In genomic region chr19:12488969-12489674, GRCm38 (mm10) we compare ENCODE assay signal across 8 mouse cellular contexts. TPM values are rescaled to one million over a fixed set of nuclear protein-coding genes. Genes with fewer than 3 reads are reported as not detected.
A peak's percentile ranks its signal among the peaks of the same experiment; 100 is the strongest.
DNase-seq lines count a peak whose midpoint lies in the region; ATAC-seq and TF ChIP-seq lines count a peak whose summit lies in the region.

No protein-coding gene starts in this region.

- H3K27me3 ChIP-seq in forebrain, embryonic 14.5 days (replicated peaks; ENCODE audit: control insufficient read depth, insufficient read depth, low read length), result no peaks in the 10 kb centered on the region
- H3K27me3 ChIP-seq in liver, postnatal 0 days (ENCODE audit: insufficient read depth, low read length), result no peaks in the 10 kb centered on the region
- no peaks in the 10 kb centered on the region for H3K27me3 ChIP-seq in stomach, postnatal 0 days (ENCODE audit: control insufficient read depth, insufficient read depth, low read length)
- H3K27me3 ChIP-seq in thymus, adult 2 months (ENCODE audit: control insufficient read depth, insufficient read depth, low read length), result no peaks in the 10 kb centered on the region

- H3K4me2 ChIP-seq in forebrain, embryonic 14.5 days (ENCODE audit: low read length), result peak overlapping the region; percentile 9; the same call in 1 of the 2 replicates
- H3K4me2 ChIP-seq in liver, postnatal 0 days (ENCODE audit: low read depth, low read length), result peak overlapping the region; percentile 54
- peak overlapping the region; percentile 27 for H3K4me2 ChIP-seq in stomach, postnatal 0 days (replicated peaks; ENCODE audit: low read depth)

- ATAC-seq in forebrain, embryonic 14.5 days, result peak; percentile 72
- peak; percentile 82 for ATAC-seq in liver, postnatal 0 days
- ATAC-seq in stomach, postnatal 0 days (ENCODE audit: low FRiP score, low TSS enrichment), result peak; percentile 80

- DNase-seq in left cerebral cortex, postnatal 4 days, result peak; percentile 37
- DNase-seq in left cerebral cortex, postnatal 14 days (ENCODE audit: low spot score in 2 of 2), result no peak
- DNase-seq in forebrain, embryonic 14.5 days (ENCODE audit: low spot score), result peak; percentile 73
- DNase-seq in kidney, adult 11 months, result peak; percentile 90
- peak; percentile 68 for DNase-seq in liver, postnatal 0 days
- peak; percentile 85 for DNase-seq in stomach, postnatal 0 days (ENCODE audit: low spot score)
- DNase-seq in thymus, adult 2 months, result no peak
- DNase-seq in spleen, postnatal 4 days (ENCODE audit: low spot score in 2 of 2), result no peak

- H3K4me1 ChIP-seq in forebrain, embryonic 14.5 days (ENCODE audit: control insufficient read depth, insufficient read depth, low read length), result peaks cover 18% of the 10 kb centered on the region
- peaks cover 30% of the 10 kb centered on the region for H3K4me1 ChIP-seq in liver, postnatal 0 days (ENCODE audit: insufficient read depth)
- H3K4me1 ChIP-seq in stomach, postnatal 0 days (replicated peaks; ENCODE audit: control insufficient read depth, insufficient read depth), result 0 out of 2 replicates have a peak, but pooled peaks cover 7% of the 10 kb centered on the region
- H3K4me1 ChIP-seq in thymus, adult 2 months (replicated peaks; ENCODE audit: control insufficient read depth, insufficient read depth, low read length), result peaks cover 4% of the 10 kb centered on the region

- no peak for TF ChIP-seq CTCF in liver, postnatal 0 days (IDR thresholded peaks at IDR 0.05; ENCODE audit: low read depth)
- no peak for TF ChIP-seq CTCF in stomach, postnatal 0 days (IDR thresholded peaks at IDR 0.05; ENCODE audit: low read depth)
- TF ChIP-seq CTCF in thymus, adult 2 months (IDR thresholded peaks at IDR 0.05; ENCODE audit: borderline replicate concordance, control insufficient read depth, extremely low read depth, insufficient read depth, low read length, poor library complexity), result no peak

- peak overlapping the region; percentile 37; the same call in 1 of the 2 replicates for H3K9ac ChIP-seq in forebrain, embryonic 14.5 days (ENCODE audit: low read length)
- peak overlapping the region; percentile 36 for H3K9ac ChIP-seq in liver, postnatal 0 days (replicated peaks)
- H3K9ac ChIP-seq in stomach, postnatal 0 days (ENCODE audit: low read length), result 0 out of 2 replicates have a peak overlapping the region, but pooled peaks have one; percentile 31

- H3K27ac ChIP-seq in forebrain, embryonic 14.5 days (ENCODE audit: low read depth, low read length), result peak overlapping the region; percentile 72
- H3K27ac ChIP-seq in liver, postnatal 0 days (ENCODE audit: low read depth), result peak overlapping the region; percentile 95
- peak overlapping the region; percentile 93 for H3K27ac ChIP-seq in stomach, postnatal 0 days (replicated peaks)
- no peak overlapping the region for H3K27ac ChIP-seq in thymus, adult 2 months (ENCODE audit: control insufficient read depth, insufficient read depth, low read length)

- intact Hi-C loops in left cerebral cortex, postnatal 4 days (cut with DNase I), result no loop called here
- intact Hi-C loops in left cerebral cortex, postnatal 14 days (cut with DNase I), result no loop called here

- no peaks in the 10 kb centered on the region for H3K9me3 ChIP-seq in forebrain, embryonic 14.5 days (replicated peaks; ENCODE audit: control insufficient read depth, low read length)
- H3K9me3 ChIP-seq in liver, postnatal 0 days (ENCODE audit: low read length), result no peaks in the 10 kb centered on the region
- no peaks in the 10 kb centered on the region for H3K9me3 ChIP-seq in stomach, postnatal 0 days (ENCODE audit: control insufficient read depth, low read length)

- no peak overlapping the region for H3K4me3 ChIP-seq in forebrain, embryonic 14.5 days (ENCODE audit: low read depth, low read length)
- H3K4me3 ChIP-seq in liver, postnatal 0 days (ENCODE audit: low read depth, low read length), result no peak overlapping the region
- H3K4me3 ChIP-seq in stomach, postnatal 0 days (ENCODE audit: low read depth, low read length), result no peak overlapping the region
- H3K4me3 ChIP-seq in thymus, adult 2 months (ENCODE audit: control insufficient read depth, insufficient read depth, low read length), result no peak overlapping the region

- peaks cover 41% of the 10 kb centered on the region for H3K36me3 ChIP-seq in forebrain, embryonic 14.5 days (ENCODE audit: control insufficient read depth, insufficient read depth, low read length)
- H3K36me3 ChIP-seq in liver, postnatal 0 days (replicated peaks; ENCODE audit: insufficient read depth, low read length), result peaks cover 6% of the 10 kb centered on the region
- peaks cover 3% of the 10 kb centered on the region; the same call in 1 of the 2 replicates for H3K36me3 ChIP-seq in stomach, postnatal 0 days (ENCODE audit: control insufficient read depth, insufficient read depth, low read length)
- no peaks in the 10 kb centered on the region for H3K36me3 ChIP-seq in thymus, adult 2 months (ENCODE audit: control insufficient read depth, insufficient read depth, low read length)

- no peak for TF ChIP-seq EP300 in liver, postnatal 0 days (IDR thresholded peaks at IDR 0.05; ENCODE audit: low read depth)
- TF ChIP-seq EP300 in stomach, postnatal 0 days (optimal IDR thresholded peaks at IDR 0.05), result peak; percentile 1

- 3% methylated on average over 8 of the region's 8 CpGs for WGBS in forebrain, embryonic 14.5 days
- 41% methylated on average over 8 of the region's 8 CpGs for WGBS in liver, postnatal 0 days (ENCODE audit: insufficient replicate concordance)
- WGBS in stomach, postnatal 0 days, result 33% methylated on average over 7 of the region's 8 CpGs
- 81% methylated on average over 8 of the region's 8 CpGs for WGBS in thymus, adult 2 months

- TF ChIP-seq POLR2A in thymus, adult 2 months (IDR thresholded peaks at IDR 0.05; ENCODE audit: control insufficient read depth, extremely low read depth, insufficient read depth, low read length, poor library complexity), result no peak

RNA-seq across cellular contexts. Expression of gene Dtx4, which starts 12.1 kb away (rescaled TPM):
- 100 to 1,000 TPM; 124 to 146 TPM for total RNA-seq in left cerebral cortex, postnatal 4 days (2021)
- 10 to 100 TPM; 46.5 to 52.1 TPM for total RNA-seq in left cerebral cortex, postnatal 14 days (2021)
- polyA plus RNA-seq in forebrain, embryonic 14.5 days (2014; fragmentation: Nextera tagmentation; extraction: Ambion mirVana), result 15.3 and 18.2 TPM in 2 replicates
- polyA plus RNA-seq in liver, postnatal 0 days (2015; fragmentation: Nextera tagmentation; extraction: Ambion mirVana), result 1.8 and 2.1 TPM in 2 replicates
- 6.2 and 7.1 TPM in 2 replicates for polyA plus RNA-seq in stomach, postnatal 0 days (2015; fragmentation: Nextera tagmentation; extraction: Ambion mirVana)
- polyA plus RNA-seq in thymus, adult 2 months (2012; rRNA removed), result 5.6 and 6.3 TPM in 2 replicates

RNA-seq across cellular contexts. Expression of gene Mpeg1, which starts 28.5 kb away (rescaled TPM):
- total RNA-seq in left cerebral cortex, postnatal 4 days (2021), result 1 to 10 TPM; 3.7 to 5.0 TPM
- 1 to 10 TPM; 5.0 to 6.2 TPM for total RNA-seq in left cerebral cortex, postnatal 14 days (2021)
- polyA plus RNA-seq in forebrain, embryonic 14.5 days (2014; fragmentation: Nextera tagmentation; extraction: Ambion mirVana), result 0.55 and 0.75 TPM in 2 replicates
- polyA plus RNA-seq in liver, postnatal 0 days (2015; fragmentation: Nextera tagmentation; extraction: Ambion mirVana), result 3.5 and 3.8 TPM in 2 replicates
- 0.71 and 0.84 TPM in 2 replicates for polyA plus RNA-seq in stomach, postnatal 0 days (2015; fragmentation: Nextera tagmentation; extraction: Ambion mirVana)
- 24.0 and 34.0 TPM in 2 replicates for polyA plus RNA-seq in thymus, adult 2 months (2012; rRNA removed)

RNA-seq across cellular contexts. Expression of gene Fam111a, which starts 56.4 kb away (rescaled TPM):
- total RNA-seq in left cerebral cortex, postnatal 4 days (2021), result 1 to 10 TPM; 6.3 to 7.6 TPM
- total RNA-seq in left cerebral cortex, postnatal 14 days (2021), result 1 to 10 TPM; 1.9 to 2.7 TPM
- polyA plus RNA-seq in forebrain, embryonic 14.5 days (2014; fragmentation: Nextera tagmentation; extraction: Ambion mirVana), result 9.9 and 10.9 TPM in 2 replicates
- polyA plus RNA-seq in liver, postnatal 0 days (2015; fragmentation: Nextera tagmentation; extraction: Ambion mirVana), result 14.4 and 15.4 TPM in 2 replicates
- polyA plus RNA-seq in stomach, postnatal 0 days (2015; fragmentation: Nextera tagmentation; extraction: Ambion mirVana), result 8.2 TPM in 2 replicates
- polyA plus RNA-seq in thymus, adult 2 months (2012; rRNA removed), result 4.4 and 4.9 TPM in 2 replicates

Comparison
In these comparisons a context has a peak if more than half of its experiments do, and no peak if none do; other contexts are left out.
1. DNase-seq: peak in left cerebral cortex, postnatal 4 days (single experiment), forebrain, embryonic 14.5 days (single experiment), kidney, adult 11 months (single experiment), liver, postnatal 0 days (single experiment) and stomach, postnatal 0 days (single experiment); none in left cerebral cortex, postnatal 14 days (0 of 2), thymus, adult 2 months (single experiment) and spleen, postnatal 4 days (0 of 2).
2. Peak in every context shown above with its lines, with median percentiles within 50 percentile points of each other: ATAC-seq, H3K4me2 ChIP-seq and H3K9ac ChIP-seq.